Mouse (Mus musculus) frontal cortex, adult 2 months (tissue): Measurements from ENCODE around the gene Lsm10. TPM values are rescaled to one million over a fixed set of nuclear protein-coding genes. Genes with fewer than 3 reads are reported as not detected.
"Not testable (repeated sequence)": the region's sequence is repeated elsewhere in the genome, so short reads cannot be mapped to it uniquely, and the experiment has no call there.

Experiments used
- DNase-seq, 2 experiments: peaks; one replicate each; pipeline ENCODE4 v3.0.0; 2022; ENCODE audit warnings: low spot score in 1 of 2; ENCODE audit errors: extremely low spot score in 1 of 2
- polyA plus RNA-seq: library from polyadenylated mRNA; depleted of rRNA; stranded (reverse); fragments of >200 nt; gene quantifications from 2 replicates; pipeline ENCODE4 v1.2.3, GENCODE M21; 2012

Gene Lsm10
- polyA plus RNA-seq, 1 experiment = 26.7 TPM

DNA sequence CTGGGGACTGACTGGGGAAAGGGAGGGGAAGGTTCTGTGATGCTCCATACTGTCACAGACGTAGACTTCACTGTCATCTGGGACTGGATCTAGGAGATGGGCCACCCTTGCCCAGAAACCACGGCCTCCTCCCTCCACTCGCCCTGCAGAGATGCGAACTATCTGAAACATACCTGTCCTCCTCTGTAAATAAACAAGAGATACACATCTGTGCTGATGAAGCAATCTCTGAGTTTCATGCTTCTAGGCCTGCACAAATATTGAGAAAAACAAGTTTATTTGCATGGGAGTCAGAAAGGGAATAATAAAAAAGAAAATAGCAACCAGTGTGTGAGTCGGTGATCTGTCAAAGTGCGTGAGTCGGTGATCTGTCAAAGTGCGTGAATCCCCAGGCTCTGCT, 4.5 kb upstream of the Lsm10 start:
- DNase-seq = no peak

DNA sequence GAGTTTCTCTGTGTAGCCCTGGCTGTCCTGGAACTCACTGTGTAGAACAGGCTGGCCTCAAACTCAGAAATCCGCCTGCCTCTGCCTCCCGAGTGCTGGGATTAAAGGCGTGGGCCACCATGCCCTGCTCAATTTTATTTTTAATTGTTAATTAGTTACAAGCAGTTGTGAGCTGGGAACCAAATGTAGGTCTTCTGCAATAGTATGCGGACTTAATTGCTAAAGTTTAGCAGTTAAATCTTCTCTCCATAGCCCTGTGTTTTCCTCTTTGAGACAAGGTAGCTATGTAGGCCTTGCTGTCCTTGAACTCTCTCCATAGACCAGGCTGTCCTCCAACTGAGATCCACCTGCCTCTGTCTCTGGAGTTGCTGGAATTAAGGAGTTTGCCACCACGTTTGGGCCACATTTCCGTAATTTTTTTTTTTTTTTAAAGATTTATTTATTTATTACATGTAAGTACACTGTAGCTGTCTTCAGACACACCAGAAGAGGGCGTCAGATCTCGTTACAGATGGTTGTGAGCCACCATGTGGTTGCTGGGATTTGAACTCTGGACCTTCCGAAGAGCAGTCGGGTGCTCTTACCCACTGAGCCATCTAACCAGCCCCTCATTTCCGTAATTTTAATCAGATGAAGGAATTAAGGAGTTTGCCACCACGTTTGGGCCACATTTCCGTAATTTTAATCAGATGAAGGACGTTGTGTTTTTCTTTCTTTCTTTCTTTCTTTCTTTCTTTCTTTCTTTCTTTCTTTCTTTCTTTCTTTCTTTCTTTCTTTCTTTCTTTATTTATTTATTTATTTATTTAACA, 597 bp upstream of the Lsm10 start:
- DNase-seq = not testable (repeated sequence)

DNA sequence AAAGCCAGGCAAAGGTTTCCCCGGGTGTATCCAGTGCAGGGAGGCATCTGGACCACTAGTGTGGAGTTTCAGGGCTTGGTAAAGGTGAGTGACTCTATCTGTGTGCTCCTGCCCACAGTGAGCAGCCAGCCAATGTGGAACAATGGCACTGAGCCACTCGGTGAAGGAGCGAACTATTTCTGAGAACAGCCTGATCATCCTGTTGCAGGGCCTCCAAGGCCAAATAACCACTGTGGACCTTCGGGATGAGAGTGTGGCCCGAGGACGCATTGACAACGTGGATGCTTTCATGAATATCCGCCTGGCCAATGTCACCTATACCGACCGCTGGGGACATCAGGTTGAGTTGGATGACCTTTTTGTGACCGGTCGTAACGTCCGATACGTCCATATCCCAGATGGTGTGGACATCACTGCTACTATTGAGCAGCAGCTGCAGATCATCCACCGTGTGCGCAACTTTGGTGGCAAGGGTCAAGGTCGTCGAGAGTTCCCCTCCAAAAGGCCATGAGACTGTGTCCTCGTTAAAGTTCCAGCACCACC, 1.4 kb downstream of the Lsm10 start:
- no peak for DNase-seq

DNA sequence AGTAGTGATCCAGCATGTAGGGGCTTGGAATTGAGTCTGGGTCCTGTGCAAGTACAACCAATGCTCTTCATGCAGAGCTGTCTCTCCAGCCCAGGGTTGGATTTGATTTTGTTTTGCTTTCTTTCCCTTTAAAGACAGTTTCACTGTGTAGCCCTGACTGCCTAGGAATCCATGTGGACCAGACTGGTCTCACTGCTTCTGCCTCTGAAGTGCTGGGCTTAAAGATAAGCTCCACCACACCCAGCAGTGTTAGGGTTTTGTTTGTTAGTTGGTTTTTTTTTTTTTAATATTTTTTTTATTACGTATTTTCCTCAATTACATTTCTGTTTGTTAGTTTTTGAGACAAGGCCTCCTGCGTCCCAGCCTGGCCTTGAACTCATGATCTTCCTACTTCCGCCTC, 2.9 kb downstream of the Lsm10 start:
- no peak for DNase-seq

DNA sequence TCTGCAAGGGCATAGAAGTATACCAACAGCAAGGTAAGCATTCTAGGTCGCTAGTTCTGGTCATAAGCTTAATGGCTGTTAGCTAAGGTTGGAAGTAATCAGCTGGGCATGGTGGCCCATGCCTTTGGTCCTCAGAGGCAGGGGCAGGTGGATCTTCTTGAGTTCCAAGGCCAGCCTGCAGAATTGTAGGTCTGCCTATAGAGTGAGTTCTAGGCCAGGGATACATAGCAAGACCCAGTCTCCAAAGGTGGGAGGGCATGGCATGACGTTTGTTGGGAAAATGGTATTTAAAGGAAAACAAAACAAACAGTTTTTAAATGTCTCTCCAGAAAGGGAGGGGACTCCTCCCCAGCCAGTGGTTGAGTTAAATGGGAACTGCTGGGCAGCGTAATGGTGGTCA, 4.3 kb downstream of the Lsm10 start:
- DNase-seq = no peak

DNA sequence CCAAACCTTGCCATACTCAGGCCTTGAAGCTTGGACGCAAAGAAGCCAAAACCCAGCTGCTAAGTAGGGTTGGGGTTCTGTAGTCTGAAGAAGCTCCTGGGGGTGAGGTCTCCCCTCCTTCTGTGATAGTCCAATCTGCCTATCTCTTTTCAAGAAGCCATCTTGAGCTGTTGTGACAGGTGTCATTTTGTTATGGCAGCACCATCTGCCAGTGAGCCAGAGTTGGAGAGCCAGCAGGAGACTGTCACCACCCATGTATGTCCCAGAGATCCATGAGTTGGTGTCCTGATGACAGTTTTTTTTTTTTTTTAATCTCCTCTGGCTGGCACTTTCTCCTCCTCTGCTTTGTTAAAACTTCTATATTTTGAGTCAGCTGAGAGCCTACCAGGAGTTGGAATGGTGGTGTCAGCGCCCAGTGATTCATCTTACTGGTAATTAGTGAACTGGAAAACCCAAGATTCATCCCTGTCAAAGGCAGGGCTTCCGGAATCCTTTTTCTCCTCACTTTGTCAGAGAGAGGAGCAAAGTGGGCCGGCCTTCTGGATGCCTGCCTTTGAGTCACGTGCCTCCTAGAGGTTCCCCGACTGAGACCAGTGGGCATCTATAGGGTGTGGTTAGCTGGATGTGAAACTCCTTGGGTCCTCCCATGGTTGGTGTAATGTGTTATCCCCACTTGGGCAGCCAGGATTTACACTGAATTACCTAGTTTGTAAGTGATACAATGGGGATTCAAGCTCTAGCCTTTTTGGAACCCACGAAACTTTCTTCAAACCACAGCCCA, 5.8 kb downstream of the Lsm10 start:
- DNase-seq = peak in 1 of 2 experiments; percentile 72

DNA sequence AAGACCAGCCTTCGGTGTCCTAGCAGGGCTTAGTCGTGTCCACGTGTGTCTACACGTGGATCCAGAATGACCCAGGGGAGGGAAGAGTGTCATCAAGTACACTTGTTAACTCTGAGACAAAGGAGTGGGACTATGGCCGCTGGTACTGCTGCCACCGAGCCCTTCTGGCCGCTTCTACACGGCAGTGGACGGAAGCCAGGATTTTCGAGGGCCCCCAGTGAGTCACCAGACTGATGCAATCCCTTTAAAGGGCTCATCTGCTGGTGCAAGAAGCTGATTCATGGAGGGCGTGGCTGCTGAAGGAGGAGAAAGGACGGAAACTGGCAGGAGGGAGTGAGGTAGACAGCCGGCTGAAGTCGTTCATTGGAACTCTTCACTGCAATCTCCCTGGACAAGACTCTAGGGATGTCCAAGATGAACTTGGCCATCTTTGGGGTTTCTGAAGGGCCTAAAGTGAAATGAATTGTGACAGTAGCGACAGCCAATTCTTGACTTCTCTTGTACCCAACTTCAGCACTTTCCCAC, 6.7 kb downstream of the Lsm10 start:
- DNase-seq = peak; percentile 79 to 91

DNA sequence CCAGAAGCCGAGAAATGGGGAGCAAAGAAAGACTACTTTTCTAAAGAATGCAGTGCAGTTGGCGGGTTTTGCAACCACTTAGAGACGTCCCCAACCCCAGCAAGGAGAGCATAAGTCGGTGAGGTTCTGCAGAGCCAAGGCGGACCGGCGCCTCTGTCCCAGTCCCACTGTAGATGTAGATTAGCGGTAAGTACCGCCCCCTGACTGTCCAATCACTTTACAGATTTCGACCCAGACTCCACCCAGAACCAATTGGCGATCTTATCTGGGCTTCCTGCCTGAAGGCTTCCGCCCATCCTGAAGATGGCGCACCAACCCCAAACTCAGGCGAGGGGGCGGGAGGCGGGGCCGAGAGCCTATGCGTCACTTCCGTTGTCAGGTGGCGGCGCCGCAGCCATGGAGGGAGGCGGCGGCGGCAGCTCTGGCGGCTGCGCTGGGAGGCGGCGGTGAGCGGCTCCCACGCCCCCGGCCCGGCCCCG, 7.2 kb downstream of the Lsm10 start, which contains the start of gene Stk40:
Stk40 (plus strand) TSS at position 368 of the 479 bp plus-strand sequence.
- DNase-seq = peak; percentile 95

DNA sequence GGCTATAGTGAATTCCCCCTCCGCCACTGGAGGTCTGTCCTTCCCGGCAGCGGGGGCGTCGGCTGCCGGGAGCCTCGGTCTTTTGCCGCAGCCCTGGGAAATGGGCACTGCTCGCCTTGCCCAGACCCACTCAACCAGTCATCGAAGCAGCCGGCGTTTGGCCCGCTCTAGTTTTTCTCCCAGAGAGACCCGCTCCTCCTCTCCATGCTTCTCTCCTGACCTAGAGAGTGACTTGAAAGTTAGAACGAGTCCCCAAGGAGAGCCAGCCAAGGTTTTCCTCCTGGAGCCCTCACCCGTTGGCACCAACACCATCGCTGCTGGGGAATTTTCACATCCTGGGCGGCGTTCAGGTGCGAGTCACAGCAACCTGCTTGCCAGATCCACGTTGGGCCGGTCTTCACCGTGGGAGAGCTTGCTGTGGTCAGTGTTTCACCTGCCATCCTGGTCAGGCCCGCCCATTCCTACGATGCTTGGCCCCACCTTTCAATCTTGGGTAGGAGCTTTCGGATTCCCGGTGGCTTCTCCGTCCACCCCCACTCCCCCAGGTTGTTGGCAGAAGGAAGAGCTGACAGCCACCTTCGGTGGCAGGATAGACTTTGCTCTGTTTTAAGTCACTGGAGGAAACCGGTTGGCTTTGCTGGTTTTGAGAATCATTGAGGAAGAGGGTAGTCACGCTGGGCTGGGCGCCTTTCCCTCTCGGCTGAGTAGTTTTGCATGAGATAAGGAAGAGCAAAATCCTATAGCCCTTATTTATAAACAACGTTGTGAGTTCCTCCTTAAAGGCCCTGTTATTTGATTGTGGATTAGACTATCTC, 8.0 kb downstream of the Lsm10 start:
- no peak for DNase-seq

DNA sequence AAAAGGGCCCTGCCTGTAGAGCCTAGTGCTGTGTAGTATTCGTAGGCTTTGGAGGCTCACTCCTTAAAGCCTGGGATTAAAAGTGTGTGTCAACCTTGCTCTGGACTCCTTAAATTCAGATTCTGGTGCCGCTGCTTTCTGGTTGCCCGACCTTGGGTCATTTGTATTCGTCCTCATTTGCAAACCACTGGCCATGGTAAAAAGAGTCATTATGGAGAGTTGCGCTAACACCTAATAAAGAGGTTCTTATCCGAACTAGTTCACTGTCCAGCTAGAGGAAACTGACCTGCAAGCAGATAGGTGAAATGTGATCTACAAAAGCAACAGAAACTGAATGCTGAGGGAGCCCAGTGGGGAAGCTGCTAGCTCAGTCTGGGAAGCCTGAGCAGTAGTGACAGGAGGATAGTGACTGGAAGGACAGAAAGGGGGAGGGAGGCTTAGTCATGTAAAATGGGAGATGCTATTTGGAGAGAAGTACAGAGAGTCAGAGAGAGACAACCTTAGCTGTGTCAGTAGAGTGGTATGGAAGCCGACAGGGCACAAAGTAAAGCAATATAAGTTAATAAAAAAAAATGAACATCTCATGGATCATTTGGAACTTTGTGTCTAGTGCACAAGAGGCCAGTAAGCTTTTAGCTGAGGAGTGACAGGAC, 8.8 kb downstream of the Lsm10 start:
- DNase-seq = no peak

DNA sequence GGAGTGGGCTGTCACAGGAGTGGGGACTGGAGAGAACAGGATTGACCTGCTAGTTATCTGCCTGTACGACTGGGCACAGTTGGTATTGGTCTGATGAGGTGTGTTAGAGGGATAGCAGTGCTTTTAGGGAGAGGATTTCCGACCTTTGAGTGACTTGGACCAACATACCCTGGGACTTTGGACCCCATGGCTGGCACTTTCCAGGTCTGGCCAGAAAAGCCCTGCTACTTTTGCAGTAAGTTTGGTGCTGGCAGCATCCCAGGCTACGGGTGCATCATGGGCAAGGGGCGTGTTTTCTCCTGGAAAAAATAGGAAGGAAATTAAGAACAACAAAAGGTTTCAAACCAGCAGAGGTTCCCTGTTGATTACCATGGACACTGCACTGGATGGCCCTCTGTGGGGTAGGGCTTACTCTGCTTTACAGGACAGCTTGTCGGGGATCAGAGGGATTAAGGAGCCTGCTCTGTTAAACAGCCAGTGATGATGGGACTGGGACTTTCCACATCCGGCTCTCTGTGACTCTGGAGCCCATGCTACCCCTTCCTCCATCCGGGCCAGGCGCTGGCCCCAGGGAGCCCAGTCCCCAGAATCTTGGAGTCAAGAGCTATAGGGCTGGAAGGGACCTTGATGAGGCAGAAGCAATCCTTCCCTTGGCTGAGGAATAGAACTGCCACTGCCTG, 11.8 kb downstream of the Lsm10 start:
- DNase-seq = no peak

DNA sequence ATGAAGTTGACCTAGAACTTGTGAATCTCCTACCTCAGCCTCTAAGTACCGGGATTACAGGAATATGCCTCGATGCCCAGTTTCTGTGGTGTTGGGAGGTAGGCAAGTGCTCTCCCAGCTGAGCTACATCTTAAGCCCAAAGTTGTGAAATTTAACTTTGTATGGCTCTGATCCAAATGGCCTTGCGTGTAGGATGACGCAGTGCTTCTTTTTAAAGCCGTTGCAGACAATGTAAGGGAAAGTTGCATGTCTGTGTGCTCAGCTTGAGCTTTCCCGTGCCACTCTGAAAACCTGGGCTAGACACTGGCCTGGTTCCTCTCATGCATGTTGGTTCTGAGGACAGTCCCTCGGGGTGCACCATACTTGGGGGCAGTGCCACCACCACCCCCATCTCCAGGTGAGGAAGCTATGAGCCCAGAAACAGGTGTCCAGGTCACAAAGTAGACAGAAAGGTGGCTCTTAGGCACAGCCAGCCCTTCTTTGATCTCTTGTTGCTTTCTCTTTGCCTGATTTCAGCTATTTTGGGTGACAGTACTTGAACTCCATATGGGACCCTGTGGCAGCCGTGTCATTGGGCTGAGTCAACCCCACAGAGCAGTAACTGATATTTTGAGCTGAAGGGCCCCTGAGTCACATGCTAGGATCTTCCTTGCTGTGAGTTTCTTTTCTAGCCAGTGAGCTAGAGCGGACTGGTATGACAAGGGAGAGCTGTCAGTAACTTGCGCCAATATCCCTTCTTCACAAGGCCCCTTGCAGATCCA, 13.4 kb downstream of the Lsm10 start:
- DNase-seq = no peak

DNA sequence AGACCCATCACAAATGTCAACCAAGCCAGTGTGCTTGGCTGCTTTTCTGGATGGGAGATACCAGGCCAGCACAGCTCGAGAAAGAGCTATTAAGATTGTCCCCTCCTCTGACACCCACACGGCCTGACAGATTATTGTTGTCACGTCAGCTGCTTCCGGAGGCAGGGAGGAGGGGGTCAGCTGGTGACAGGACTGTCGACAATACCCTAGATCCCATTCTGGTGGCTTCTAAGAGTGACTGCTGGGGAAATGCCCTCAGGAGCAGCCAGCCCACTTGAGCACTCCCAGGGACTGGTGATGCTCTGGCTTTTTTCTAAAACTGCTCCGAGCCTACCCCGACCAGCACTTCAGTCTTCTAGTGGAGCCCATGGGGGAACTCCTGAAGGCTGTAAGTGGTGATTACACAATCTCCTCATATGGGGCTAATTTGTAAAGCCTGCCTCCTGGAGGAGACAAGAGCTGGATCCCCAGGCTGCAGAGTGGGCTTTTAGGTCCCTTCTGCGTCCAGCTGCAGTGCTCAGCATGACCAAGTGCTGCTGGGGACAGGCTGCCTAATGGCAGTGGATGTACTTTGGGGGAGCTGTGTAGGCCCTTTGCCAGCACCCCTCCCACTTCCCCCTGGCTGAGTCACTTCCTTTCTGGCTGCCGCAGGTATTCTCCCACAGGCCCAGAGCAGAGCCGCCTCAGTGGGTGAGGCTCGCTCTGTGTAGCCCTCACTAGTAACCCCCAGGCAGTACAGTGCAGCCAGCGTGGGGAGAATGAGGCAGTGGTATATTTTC, 14.1 kb downstream of the Lsm10 start:
- DNase-seq = peak; percentile 56 to 88

DNA sequence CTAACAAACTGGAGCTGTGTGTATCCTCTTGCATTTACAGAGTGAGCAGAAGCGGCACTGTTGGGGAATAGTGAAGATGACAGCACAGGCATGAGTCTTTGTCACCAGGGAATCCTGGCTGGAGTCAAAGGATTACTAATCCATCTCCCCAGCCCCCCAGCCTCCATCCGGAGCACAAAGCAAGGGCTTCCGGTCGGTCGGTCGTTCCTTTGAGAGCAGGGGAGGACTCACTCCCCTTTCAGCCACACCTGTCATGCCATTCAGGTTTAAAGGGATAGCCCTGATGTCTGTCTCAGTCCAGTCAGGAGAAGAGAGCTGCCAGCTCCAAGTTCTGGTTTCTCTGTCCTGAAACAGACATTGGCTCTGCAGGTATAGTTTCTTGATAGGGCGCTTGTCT, 14.7 kb downstream of the Lsm10 start:
- no peak for DNase-seq

DNA sequence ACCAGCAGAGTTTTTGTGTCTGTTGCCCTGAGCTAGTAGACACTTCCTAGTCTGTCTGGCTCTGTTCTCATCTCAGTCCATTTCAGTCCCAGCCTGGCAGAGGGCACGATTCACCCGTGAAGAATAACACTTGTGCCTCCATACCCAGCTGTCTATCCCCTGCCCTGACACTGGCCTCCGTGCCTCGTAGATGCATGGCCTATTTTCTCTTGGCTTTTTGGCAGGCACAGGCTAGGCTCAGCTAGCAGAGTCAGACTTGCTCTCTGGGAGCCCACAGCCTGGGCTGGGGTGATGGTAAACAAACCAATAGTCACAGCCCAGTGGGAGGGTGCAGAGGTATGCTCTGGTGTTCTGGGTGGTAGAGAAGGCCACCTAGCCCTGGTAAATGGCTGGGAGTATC, 16.8 kb downstream of the Lsm10 start:
- DNase-seq = no peak

DNA sequence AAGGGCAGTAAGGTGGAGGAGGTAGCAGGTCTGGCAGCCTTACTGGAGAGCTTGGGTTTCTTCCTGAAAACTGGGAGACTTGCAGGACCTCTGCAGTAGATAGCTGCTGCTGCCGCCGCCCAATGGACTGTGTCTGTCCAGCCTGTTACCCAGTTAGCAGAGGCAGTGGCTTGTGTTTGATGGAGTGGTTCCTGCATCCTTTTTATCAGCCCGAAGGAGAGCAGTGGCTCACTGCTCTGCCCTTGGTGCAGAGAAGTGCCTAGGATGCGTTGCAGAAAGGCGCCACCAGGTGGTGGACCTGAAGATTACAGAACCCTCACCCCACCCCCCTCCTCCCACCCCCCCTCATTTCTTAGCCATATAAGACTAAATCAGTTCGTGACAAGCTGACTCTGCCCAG, 17.5 kb downstream of the Lsm10 start:
- DNase-seq = peak in 1 of 2 experiments; percentile 52

DNA sequence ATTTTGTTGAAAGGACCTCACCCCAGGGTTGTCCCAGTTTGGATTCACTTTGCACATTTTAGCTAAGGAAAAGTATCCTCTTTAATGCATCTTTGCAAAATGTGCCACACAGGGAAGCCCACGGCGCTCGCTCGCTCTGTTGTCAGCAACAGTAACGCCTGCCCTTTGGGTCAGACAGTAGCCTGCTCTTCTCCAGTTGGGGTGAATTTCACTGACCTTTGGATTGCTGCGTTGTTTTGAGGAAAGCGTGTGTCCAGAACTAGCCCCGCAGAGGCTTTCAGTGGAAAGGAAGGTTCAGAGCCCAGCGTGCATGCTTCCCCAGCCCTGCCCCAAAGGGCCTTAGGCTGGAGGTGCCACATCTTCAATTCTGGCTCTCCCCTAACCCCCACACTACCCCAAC, 19.0 kb downstream of the Lsm10 start:
- no peak for DNase-seq
